Mouse (Mus musculus): ENCODE results near the gene Osbpl8.

- TF ChIP-seq POLR2A (IDR thresholded peaks at IDR 0.05; ENCODE audit: insufficient read depth, low read length) (no peak), CTCF (IDR thresholded peaks at IDR 0.05; ENCODE audit: low read depth, low read length) (no peak), EP300 (IDR thresholded peaks at IDR 0.05; ENCODE audit: insufficient read depth, low read depth, low read length) (no peak)
Observed at GRCm38 (mm10) chr10:111248177-111248576, 83.6 kb downstream of the Osbpl8 start.
